Mouse (Mus musculus) retina, adult 2 months (tissue): ENCODE data around the gene Gnrhr.

Experiments
- DNase-seq: peaks from one replicate; pipeline ENCODE4 v3.0.0-alpha.2; 2012; ENCODE audit warnings: low read depth, low spot score

Gene Gnrhr

DNA sequence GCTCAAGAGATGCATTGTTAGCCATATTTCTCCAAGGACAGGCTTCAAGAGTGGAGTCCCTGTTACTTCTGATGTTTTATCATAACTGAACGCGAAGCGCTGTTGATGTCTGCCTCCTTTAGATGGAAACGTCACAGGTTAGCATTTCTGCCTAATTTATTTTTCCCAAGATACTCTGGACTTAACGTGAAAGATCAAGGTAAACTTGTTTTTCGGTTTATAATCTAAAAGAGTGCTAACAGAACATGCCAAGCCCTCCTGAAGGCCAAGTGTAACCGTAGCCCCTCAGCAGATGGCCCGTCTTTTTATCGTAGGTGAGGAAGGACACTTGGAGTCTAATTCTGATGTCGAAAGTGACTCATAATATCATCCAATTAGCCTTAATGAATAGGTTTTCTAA lies at the start of gene Gnrhr:
Gene Gnrhr, minus strand, starts transcription at position 101 of the 400 bp plus-strand sequence.
- DNase-seq, result no peak

DNA sequence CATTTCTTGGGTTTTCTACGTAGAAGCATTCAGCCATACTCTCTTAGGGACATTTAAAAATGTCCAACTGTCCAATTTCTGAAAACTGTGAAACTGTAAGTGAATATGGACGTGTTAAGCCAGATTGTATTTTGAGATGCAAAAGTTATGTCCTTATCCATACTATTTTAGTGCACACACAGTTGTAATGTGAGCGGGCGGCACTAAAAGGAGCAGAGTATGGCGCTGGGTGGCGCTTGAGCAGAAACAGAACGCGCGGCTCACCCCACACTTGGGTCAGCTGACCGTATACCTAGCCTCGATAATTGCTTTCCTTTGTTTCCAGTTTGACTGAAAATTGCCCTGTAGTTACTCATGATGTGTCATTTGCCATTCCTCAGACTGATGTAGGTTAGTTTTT lies 48.9 kb upstream of the Gnrhr start:
- no peak for DNase-seq

DNA sequence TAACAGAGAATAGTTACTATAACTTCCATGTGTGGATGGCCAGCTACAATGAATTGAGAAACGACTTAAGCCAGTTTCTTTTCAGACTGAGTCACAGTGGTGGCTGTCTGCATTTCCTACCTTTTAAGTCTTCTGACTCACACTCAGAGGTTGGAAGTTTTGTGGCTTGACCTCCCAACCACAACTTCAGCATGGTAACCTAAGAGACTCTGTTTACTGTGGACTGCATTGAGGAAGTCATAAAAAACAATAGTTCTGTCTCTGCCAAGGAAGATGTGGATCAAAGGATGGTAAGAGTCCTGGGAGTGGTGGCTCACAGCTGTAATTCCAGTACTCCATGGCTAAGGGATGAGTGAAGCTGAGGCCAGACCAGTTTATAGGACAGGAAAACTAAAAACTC lies 47.2 kb upstream of the Gnrhr start:
- no peak for DNase-seq

DNA sequence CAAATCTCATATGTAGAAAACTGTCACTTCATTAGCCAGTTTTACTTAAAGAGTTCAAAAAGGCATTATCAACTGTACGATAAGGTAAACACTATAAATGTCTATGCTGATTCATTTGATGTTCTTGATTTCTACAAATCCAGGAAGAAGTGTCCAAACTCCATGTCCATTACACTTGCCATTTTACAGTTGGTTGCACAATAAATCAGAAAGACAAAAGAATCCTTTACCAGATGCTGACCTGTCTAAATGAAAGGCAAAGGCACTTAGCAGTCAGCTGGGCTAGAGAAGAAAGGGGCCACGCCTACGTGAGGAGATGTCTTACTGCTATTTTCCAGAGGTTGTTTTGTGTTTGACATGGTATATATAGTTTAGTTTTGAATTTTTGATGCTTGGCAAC lies 46.6 kb upstream of the Gnrhr start:
- DNase-seq, result no peak

- DNase-seq, result no peak
Observed at GRCm38 (mm10) chr5:86227156-86227853, 29.6 kb upstream of the Gnrhr start.

DNA sequence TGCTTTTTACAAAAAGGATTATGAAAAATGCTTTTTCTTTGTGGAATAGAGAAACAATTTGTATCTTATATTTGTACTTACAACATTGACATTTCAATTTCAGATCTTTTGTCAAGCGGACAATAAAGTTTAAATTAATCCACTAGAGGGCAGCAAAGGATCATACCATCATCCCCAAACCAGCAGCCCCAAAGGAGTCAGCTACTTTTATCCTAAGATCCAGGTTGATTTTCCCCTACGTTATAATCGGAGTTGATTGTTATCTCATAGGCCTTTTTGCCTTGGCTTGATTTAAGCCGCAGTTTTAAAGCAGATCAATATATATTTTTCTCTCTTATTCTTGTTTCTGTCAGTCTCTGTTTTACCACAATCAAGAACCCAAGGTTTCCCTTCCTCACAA lies 6.3 kb downstream of the Gnrhr start:
- no peak for DNase-seq

GRCm38 (mm10) chr5:86190770-86191169 lies 6.9 kb downstream of the Gnrhr start:
- no peak for DNase-seq

DNA sequence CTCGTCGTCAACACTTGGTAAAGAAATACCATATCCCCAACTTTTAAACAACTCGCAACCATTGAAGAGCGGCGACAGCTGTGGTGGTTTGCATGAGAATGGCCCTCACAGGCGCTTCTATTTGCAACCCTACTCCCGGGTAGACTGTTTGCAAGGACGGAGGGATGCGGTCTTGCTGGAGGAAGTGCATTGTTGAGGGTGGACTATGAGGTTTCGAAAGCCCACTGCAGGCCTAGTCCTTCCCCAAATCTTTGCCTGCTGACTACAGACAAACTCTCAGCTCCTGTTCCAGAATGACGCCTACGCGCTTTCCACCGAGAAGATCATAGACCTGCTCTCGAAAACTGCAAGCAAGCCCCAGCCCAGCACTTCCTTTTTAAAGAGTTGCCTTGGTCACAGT lies 7.4 kb downstream of the Gnrhr start:
- no peak for DNase-seq

DNA sequence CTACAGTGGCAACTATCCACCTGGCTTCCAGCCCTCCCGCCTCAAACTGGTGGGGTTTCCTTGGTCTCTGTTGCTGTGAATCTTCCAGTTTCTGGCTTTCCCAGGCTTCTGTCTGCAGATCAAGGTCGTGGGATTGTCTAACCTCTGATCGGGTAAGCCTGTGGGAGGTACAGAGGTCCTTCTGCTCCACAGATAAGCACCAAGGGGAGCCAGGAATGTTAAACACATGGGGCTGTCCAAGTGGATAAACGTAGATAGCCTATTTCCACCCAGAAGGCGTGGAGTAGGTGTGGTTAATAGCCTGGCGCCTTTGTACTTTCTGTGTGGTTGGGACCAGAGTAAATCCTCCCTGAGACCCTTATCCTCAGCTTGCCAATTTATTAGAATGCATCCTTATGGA lies 10.3 kb downstream of the Gnrhr start:
- DNase-seq, result no peak

DNA sequence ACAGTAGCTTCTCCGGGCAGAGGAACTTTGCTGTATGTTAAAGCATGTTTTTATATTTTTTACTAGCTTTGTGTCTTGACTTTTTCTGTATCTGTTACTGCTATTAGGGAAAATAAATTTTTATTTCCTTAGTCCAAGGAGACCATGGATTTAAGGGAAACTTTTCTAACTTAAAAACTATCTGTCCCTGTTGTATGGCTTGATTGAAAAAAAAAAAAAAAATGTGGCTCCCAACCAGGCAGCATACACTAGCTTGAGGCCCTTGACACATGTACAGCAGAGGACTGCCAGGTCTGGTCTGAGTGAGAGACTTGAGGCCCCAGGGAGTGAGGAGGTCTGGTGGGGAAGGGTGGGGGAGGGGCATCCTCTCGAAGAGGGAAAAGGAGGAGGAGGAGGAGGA lies 23.9 kb downstream of the Gnrhr start:
- no peak for DNase-seq

GRCm38 (mm10) chr5:86172449-86173161 lies 25.1 kb downstream of the Gnrhr start, which contains the start of gene Uba6:
Gene Uba6 (minus strand): TSS chr5:86172803.
- DNase-seq, result peak; percentile 98

GRCm38 (mm10) chr5:86172088-86172448 lies 25.6 kb downstream of the Gnrhr start:
- no peak for DNase-seq
